Mouse (Mus musculus): Measurements from ENCODE around the gene Dvl1.

The Dvl1 gene

DNA sequence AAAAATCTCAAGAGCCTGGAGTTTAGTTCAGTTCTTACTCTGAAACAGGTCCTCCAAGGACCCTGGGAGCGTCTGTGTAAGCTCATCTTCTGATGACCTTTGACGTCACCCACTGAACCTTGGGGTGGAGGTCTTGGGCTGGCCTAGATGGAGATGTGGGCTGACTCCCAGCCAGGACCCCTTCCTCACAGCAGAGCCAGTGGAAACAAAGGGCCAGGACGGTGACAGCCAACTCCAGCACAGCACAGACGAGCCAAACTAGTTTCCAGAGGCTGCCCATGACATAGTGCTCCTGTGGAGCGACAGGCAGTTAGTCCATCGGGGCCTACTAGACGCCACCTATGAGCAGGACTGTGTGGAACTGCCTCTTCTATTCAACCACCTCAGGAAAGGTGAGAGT is 61.1 kb downstream of the Dvl1 start:
- DNase-seq (ENCODE audit: inconsistent ontology term), result no peak

DNA sequence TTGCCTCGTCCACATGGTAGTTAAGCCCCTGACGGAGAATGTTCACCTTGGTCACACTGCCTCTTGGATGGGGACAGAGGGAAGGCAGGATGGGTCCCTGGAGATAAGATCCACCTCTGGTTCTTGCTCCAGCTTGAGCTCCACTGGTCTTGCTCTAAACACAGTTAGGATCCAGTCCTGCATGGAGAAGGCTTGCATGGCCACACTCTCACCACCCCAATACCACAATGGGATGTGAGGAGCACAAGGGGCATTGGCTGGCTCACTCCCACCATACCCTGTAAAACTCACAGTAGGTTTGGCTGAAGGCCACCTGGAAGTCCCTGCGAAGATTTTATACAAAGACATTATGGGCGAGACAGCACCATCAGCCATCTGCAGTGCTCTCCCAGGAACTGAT is 61.5 kb downstream of the Dvl1 start:
- no peak for DNase-seq (ENCODE audit: inconsistent ontology term)
